Mouse (Mus musculus): ENCODE data around the gene Igf1r.

DNA sequence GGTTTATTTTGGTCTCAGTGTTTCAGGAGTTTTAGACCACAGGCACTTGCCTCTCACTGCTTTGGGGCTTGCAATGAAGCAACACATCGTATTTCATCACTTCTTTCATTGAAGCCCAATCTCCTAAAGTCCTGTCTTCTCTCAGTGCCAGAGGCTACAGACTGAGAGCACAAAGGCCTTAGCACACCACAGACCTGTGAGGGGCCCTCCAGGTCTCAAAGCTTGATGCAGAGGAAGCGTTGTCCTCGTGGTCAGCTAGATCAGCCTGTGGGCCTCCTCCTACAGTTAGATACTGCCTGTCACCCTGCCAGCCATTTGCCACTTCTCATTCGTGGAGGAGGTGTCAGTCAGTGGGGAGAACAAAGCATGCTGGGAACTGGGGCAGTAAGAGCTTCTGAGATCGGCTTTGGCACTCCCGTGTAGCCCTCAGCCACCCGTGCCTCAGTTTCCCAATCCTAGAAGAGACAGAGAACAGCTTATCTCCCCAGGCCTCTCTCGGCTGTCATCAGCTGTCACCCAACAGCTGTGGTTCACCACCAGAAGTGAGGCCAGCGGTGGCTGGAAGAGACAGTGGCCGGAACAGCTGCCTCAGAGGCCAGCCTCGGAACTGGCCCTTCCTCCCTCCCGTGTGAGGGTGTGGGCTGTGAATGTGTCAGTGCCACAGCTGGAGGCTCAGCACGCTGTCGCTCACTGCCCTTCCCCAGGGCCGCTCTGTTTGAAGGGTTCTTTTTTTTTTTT lies 241.5 kb downstream of the Igf1r start:
- TF ChIP-seq CTCF (IDR thresholded peaks at IDR 0.05; ENCODE audit: low read depth), result no peak
- TF ChIP-seq EP300 (IDR thresholded peaks at IDR 0.05; ENCODE audit: low read depth), result no peak

Measured in liver, postnatal 0 days (tissue).